Mouse (Mus musculus): ENCODE measurements at regions not wholly inside any gene's neighbourhood (a gene's known extent, or its start where the extent isn't known, plus 50 kb on each side); places are given as distances from the start of the nearest gene placed in this dataset.
"Not testable (repeated sequence)": the region's sequence is repeated elsewhere in the genome, so short reads cannot be mapped to it uniquely, and the experiment has no call there.

DNA sequence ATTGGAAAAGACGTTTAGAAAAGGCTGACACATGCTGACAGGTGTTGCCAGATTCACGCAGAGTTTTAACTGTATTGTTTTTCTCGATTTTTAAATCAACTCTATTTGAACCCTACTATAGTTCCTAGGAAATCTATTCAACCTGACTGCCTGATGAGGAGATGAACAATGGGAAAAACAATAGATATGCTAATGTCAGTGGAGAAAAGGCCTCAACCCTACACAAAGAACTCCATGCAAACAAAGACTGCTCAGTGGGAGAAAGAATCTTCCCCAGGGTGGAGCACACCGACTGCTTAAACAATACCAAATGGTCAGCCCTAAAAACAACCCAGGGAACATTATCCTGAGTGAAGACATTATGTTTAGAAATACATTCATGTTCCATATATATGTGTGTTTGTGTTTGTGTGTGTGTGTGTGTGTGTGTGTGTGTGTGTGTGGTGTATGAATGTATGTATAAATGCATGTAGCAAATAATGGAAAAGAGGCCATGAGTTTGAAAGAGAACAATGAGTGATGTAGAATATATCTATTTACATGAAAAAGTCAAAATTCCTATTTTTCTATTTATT, 204.1 kb upstream of the Zfp804a start:
- no peak overlapping the region for H3K4me3 ChIP-seq (replicated peaks)
- H3K36me3 ChIP-seq = no peaks in the 10 kb centered on the region
- H3K9ac ChIP-seq = no peak overlapping the region
- WGBS = 33% methylated on average over 4 of the region's 4 CpGs
- H3K27ac ChIP-seq = no peak overlapping the region
- H3K4me1 ChIP-seq = no peaks in the 10 kb centered on the region
- H3K4me2 ChIP-seq = no peak overlapping the region
- no peak for ATAC-seq (replicated peaks; ENCODE audit: low FRiP score)
- no peaks in the 10 kb centered on the region for H3K9me3 ChIP-seq (replicated peaks)
- no peaks in the 10 kb centered on the region for H3K27me3 ChIP-seq

DNA sequence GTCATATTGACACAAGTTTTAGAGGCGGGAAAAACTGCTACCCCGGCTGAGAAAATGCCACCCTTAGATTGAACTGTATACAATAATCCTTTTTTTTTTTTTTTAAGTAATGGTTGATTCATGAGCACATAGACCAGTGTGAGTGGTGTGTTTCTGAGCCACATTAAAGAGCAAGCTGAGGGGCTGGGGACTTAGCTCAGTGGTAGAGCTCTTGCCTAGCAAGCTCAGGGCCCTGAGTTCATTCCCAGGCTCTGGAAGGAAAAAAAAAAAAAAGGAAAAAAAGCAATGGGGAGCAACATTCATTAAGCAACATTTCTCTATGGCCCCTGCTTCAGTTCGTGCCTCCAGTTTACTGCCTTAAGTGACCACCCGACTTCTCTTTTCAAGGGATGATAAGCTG, 203.1 kb upstream of the Zfp804a start:
- no peak overlapping the region for H3K4me2 ChIP-seq
- H3K9me3 ChIP-seq (replicated peaks) = no peaks in the 10 kb centered on the region
- H3K36me3 ChIP-seq = no peaks in the 10 kb centered on the region
- H3K9ac ChIP-seq = no peak overlapping the region
- no peak overlapping the region for H3K4me3 ChIP-seq (replicated peaks)
- H3K27me3 ChIP-seq = no peaks in the 10 kb centered on the region
- no peak overlapping the region for H3K27ac ChIP-seq
- H3K4me1 ChIP-seq = no peaks in the 10 kb centered on the region
- no peak for ATAC-seq (replicated peaks; ENCODE audit: low FRiP score)
- 66% methylated on average over 4 of the region's 4 CpGs for WGBS

- Histone ChIP-seq H3K4me3 (replicated peaks) (no peak overlapping the region), H3K4me1 (no peaks in the 10 kb centered on the region), H3K27me3 (no peaks in the 10 kb centered on the region), H3K9ac (no peak overlapping the region), H3K9me3 (replicated peaks) (no peaks in the 10 kb centered on the region), H3K27ac (no peak overlapping the region), H3K4me2 (no peak overlapping the region), H3K36me3 (no peaks in the 10 kb centered on the region)
- ATAC-seq (replicated peaks; ENCODE audit: low FRiP score) = no peak
- WGBS = 85% methylated on average over 1 of the region's 1 CpGs
These were observed 167.6 kb upstream of the Zfp804a start for GRCm38 (mm10) chr2:81885438-81885837.

DNA sequence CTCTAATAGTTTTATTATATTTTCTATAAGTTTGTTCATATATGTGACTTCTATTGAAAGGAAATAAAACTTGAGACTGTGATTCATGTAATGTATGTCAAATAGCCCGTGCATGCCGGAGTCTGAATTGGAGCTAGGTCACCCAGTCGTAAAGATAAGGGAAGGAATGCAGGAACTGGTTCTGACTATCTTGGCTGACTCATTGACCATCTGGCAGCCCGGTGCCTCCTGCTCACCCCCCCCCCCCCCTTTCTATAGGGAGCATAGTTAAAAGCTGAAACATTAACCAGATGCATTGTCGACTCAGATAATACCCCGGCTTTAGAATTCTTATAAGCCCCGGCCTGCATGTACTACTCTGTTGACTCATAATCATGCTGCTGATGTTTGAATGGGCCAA, 160.5 kb upstream of the Zfp804a start:
- H3K9me3 ChIP-seq (replicated peaks); H3K9ac ChIP-seq; H3K4me3 ChIP-seq (replicated peaks); H3K27ac ChIP-seq; H3K4me2 ChIP-seq; H3K27me3 ChIP-seq; H3K4me1 ChIP-seq; H3K36me3 ChIP-seq: not testable (repeated sequence)
- 56% methylated on average over 7 of the region's 7 CpGs for WGBS
- peak; percentile 54; the same call in 1 of the 2 replicates for ATAC-seq (replicated peaks; ENCODE audit: low FRiP score)

GRCm38 (mm10) chr2:81939360-81939759, 113.7 kb upstream of the Zfp804a start:
- H3K27me3 ChIP-seq = no peaks in the 10 kb centered on the region
- H3K9ac ChIP-seq = no peak overlapping the region
- no peaks in the 10 kb centered on the region for H3K9me3 ChIP-seq (replicated peaks)
- no peaks in the 10 kb centered on the region for H3K36me3 ChIP-seq
- H3K4me2 ChIP-seq = no peak overlapping the region
- no peak overlapping the region for H3K4me3 ChIP-seq (replicated peaks)
- H3K27ac ChIP-seq = no peak overlapping the region
- peak; percentile 62; the same call in 1 of the 2 replicates for ATAC-seq (replicated peaks; ENCODE audit: low FRiP score)
- WGBS = 18% methylated on average over 3 of the region's 3 CpGs
- H3K4me1 ChIP-seq = no peaks in the 10 kb centered on the region

Data from kidney, embryonic 15.5 days (tissue).